Mouse (Mus musculus) embryonic facial prominence, embryonic 15.5 days (tissue): ENCODE results near the gene Clock. TPM values are rescaled to one million over a fixed set of nuclear protein-coding genes. Genes with fewer than 3 reads are reported as not detected.

ENCODE experiments used
- polyA plus RNA-seq: library from polyadenylated mRNA; unstranded; fragments of >200 nt; fragmentation: Nextera tagmentation; extraction: Ambion mirVana; gene quantifications from 2 replicates; pipeline ENCODE4 v1.2.1, GENCODE M21; 2015

Gene Clock
- polyA plus RNA-seq, 1 experiment from 2014 or later: 11.8 TPM

Other genes starting within 250 kb of the Clock start
- gene Srd5a3, start 164.5 kb downstream of the Clock start, polyA plus RNA-seq: 34.2 and 36.1 TPM in 2 replicates
- 94.0 and 99.9 TPM in 2 replicates for gene Tmem165, start 120.9 kb downstream of the Clock start, polyA plus RNA-seq
- gene Pdcl2, start 26.4 kb upstream of the Clock start, polyA plus RNA-seq: not detected in 2 replicates
- gene Nmu, start 59.0 kb upstream of the Clock start, polyA plus RNA-seq: 0.42 and 0.61 TPM in 2 replicates
- not detected in 2 replicates for gene Gm7271, start 179.2 kb upstream of the Clock start, polyA plus RNA-seq
- gene Exoc1, start 224.5 kb upstream of the Clock start, polyA plus RNA-seq: 29.7 and 30.3 TPM in 2 replicates